Mouse (Mus musculus) thymus, postnatal 14 days (tissue): ENCODE measurements around the gene Pde4b.
"Not testable (repeated sequence)": the region's sequence is repeated elsewhere in the genome, so short reads cannot be mapped to it uniquely, and the experiment has no call there.

ENCODE experiments used
- DNase-seq: peaks from one replicate; pipeline ENCODE4 v3.0.0; 2021

Gene Pde4b

DNA sequence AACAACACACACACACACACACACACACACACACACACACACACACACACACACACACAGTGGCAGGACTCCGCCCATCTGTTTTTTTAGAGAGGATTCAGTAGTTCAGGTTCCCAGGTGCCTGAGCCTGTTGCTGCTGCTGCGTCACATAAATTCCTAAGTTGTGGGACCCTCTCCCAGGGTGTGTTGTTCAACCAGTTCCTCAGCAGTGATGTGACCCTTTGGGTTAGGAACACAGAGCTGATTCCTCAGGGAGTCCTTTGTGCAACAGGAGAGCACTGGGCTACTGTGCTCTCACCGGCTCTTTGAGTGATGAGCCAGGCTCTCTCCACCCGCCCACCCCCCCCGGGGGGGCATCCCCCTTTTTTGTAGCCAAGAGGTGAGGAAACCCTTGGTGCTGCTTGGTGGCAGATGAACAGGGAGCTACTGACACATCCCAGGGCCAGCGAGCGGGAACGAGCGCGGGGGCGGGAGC is at the start of gene Pde4b:
TSS of gene Pde4b (plus strand) at position 453 of the 475 bp plus-strand sequence.
- DNase-seq = no peak

GRCm38 (mm10) chr4:102040190-102040589 is 47.2 kb upstream of the Pde4b start:
- DNase-seq = no peak

GRCm38 (mm10) chr4:102045183-102046140 is 41.9 kb upstream of the Pde4b start:
- no peak for DNase-seq

DNA sequence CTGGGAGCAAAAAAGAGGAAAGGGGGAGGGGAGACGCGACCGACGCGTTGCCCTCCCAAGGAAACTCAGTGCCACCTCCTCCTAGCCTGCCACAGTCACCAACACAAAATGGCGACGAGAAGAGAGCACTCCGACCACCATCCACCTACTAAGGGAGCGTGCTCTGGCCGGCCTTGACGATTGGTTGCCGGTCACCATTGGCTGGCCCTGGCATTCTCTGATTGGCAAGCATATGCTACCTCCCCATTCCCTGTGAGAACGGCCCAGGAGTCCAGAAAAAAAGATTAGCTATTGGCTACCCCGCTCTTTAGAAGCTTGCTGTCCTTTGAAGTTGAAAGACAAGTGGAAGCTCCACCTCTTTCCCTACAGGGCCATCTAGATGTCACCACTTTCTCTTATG is 38.0 kb upstream of the Pde4b start:
- DNase-seq = not testable (repeated sequence)

GRCm38 (mm10) chr4:102061322-102061721 is 26.0 kb upstream of the Pde4b start:
- no peak for DNase-seq

DNA sequence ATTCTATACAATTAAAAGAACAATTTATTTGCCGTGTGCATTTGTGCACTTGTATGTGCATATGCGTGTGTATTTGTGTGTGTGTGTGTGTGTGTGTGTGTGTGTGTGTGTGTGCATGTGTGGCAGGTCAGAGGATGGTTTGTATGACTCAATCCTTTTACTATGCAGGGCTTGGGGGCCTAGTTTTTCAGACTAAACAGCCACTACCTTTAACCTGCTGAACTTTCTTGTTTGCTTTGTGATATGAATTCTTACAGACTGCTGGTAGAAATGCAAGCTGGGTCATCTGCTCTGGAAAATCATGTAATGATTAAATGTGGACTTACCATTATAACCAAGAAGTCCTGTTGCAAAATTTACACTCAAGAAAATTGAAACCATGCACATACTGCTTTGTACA is 18.0 kb upstream of the Pde4b start:
- no peak for DNase-seq

DNA sequence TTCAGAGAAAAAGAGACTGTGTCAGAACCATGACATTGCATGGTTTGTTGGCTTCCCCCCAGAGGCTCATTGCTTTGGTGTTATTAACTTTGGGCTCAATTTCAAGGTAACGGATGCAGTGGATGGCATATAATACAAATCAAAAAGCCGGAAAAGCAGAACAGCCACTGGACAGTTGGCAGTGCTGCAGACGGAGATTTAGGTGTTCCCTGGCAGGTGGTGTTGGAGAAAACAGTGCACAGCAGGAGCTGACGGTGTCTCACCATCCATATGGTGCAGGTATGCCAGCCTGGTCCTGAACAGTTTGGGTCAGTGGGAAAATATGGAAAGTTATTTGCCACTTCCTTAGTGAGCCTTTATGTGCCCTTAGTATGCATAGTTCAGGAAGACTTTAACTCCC is 1.0 kb upstream of the Pde4b start:
- DNase-seq = no peak

GRCm38 (mm10) chr4:102087566-102088234 is 357 bp downstream of the Pde4b start:
- DNase-seq = no peak

DNA sequence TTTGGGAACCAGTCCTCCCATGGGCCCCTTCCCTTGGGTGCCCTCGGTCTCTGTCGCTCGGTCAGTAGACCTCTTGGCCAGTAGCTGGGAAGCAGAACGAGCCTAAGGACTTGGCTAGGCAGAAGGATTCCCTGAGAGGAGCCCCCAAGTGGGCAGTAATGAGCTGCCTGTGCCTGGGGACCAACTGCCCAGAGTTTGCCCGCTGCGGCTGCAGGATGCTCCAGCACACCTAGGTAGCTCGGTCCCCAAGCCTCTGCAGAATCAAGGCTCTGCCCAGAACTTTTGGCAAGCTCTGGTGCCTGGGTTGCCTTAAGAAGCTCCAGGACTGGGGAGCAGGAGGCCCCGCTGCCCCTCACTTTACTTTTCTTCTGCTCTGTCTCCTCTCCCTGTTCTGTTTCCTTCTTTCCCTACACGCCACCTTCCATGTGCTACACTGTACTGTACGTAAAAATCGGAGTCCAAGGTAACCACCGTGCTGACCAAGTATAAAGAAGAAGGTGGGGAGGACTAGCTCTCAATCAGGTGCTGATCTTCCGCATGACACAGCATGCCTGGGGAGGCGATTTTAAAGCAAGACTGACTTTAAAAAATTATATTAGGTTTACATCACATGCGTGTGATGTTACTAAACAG is 1.0 kb downstream of the Pde4b start:
- no peak for DNase-seq

GRCm38 (mm10) chr4:102095851-102096250 is 8.5 kb downstream of the Pde4b start:
- no peak for DNase-seq

GRCm38 (mm10) chr4:102102241-102102640 is 14.9 kb downstream of the Pde4b start:
- DNase-seq = no peak

- DNase-seq = no peak
These were observed 17.2 kb downstream of the Pde4b start for GRCm38 (mm10) chr4:102104534-102105014.

GRCm38 (mm10) chr4:102106771-102107170 is 19.4 kb downstream of the Pde4b start:
- no peak for DNase-seq

- no peak for DNase-seq
These were observed 32.1 kb downstream of the Pde4b start for GRCm38 (mm10) chr4:102119454-102119853.

GRCm38 (mm10) chr4:102136366-102136849 is 49.1 kb downstream of the Pde4b start:
- DNase-seq = no peak

DNA sequence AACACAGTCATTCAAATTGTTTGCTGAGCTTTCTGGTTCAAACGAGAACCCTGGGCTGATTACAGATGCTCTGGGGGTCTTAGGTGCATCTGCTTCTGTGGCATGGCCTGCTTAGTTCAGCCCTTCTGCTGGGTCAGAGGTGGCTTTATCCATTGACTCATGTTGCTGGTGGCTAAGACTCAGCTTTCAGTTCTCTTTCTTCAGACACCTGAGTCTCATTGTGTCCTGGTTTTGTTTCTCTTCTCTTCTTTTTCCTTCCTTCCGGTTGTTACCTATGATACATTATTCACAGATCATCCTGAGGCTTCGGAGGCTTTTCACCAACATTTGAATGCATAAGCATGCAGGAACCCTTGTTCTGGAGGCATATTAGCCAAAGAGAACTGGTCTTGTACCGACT is 51.0 kb downstream of the Pde4b start:
- no peak for DNase-seq

DNA sequence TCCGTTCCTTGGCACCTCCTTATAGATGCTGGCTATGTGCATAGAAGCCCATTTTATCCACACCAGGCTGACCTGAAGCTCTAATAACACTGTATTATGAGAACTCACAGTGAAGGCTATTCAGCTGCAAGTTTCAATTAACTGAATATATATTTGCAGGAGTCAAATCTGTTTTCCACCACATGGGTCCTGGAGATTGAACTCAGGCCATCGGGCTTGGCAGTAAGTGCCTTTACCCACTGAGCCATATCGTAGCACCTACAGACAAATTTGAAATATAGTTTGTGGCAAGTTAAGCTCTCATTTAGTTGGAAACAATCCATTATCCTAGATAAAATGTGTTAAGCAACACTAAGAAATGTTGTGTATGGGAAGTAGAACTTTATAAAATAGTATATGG is 53.9 kb downstream of the Pde4b start:
- DNase-seq = no peak

DNA sequence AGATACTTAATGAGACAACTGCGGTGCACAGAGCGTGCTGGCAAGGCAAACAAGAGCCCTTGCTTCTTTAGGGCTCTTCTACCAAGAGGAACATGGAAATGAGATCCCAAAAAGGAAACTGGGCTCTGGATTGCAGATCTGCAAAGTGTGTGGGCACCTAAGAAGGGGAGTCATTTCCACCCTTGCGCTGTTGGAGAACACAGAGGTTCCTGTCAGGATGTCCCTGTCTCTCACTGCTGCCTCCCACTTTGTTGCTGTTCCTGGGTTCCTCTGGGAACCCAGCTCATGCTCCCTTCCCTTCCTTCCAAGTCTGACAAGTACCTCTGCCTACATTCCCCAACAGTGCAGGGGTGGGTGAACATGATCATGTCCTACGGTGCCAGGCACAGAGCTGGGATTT is 61.4 kb downstream of the Pde4b start:
- no peak for DNase-seq

GRCm38 (mm10) chr4:102159178-102159577 is 71.8 kb downstream of the Pde4b start:
- no peak for DNase-seq

GRCm38 (mm10) chr4:102171636-102172035 is 84.3 kb downstream of the Pde4b start:
- no peak for DNase-seq

- DNase-seq = no peak
These were observed 85.4 kb downstream of the Pde4b start for GRCm38 (mm10) chr4:102172711-102173213.

GRCm38 (mm10) chr4:102175985-102176384 is 88.6 kb downstream of the Pde4b start:
- no peak for DNase-seq

- DNase-seq = no peak
These were observed 89.9 kb downstream of the Pde4b start for GRCm38 (mm10) chr4:102177258-102177657.
